Mouse (Mus musculus) liver, embryonic 12.5 days (tissue): Measurements from ENCODE around the gene Elovl6. TPM values are rescaled to one million over a fixed set of nuclear protein-coding genes. Genes with fewer than 3 reads are reported as not detected.
A peak's percentile ranks its signal among the peaks of the same experiment; 100 is the strongest.

Source experiments
- ATAC-seq: fragments of 200-750 bp; cut with Nextera tagmentation; 2 replicates; pipeline ENCODE4 v1.8.0; 2017; ENCODE audit warnings: moderate number of reproducible peaks, mild to moderate bottlenecking, moderate library complexity
- H3K27ac ChIP-seq: fragments of 300-500 bp; sonication (generic); 2 replicates; pipeline ENCODE4 v1.5.1; 2016; ENCODE audit warnings: mild to moderate bottlenecking
- H3K27me3 ChIP-seq: fragments of 300-500 bp; sonication (generic); replicated peaks from 2 replicates; pipeline ENCODE4 v1.6.1; 2016; ENCODE audit warnings: mild to moderate bottlenecking, moderate library complexity
- H3K36me3 ChIP-seq: fragments of 300-500 bp; sonication (generic); 2 replicates; pipeline ENCODE4 v1.6.1; 2016; ENCODE audit warnings: mild to moderate bottlenecking, moderate library complexity
- H3K4me1 ChIP-seq: fragments of 300-500 bp; sonication (generic); 2 replicates; pipeline ENCODE4 v1.6.1; 2016
- H3K4me2 ChIP-seq: fragments of 300-500 bp; sonication (generic); 2 replicates; pipeline ENCODE4 v1.6.1; 2016; ENCODE audit warnings: mild to moderate bottlenecking, moderate library complexity
- H3K4me3 ChIP-seq: fragments of 300-500 bp; sonication (generic); 2 replicates; pipeline ENCODE4 v1.5.1; 2016; ENCODE audit warnings: mild to moderate bottlenecking, moderate library complexity
- H3K9ac ChIP-seq: fragments of 300-500 bp; sonication (generic); 2 replicates; pipeline ENCODE4 v1.6.1; 2016; ENCODE audit warnings: mild to moderate bottlenecking, moderate library complexity
- H3K9me3 ChIP-seq: fragments of 300-500 bp; sonication (generic); replicated peaks from 2 replicates; pipeline ENCODE4 v1.6.1; 2016; ENCODE audit warnings: mild to moderate bottlenecking, moderate library complexity
- WGBS: fragments of 180-500 bp; shearing (Covaris S2); methylation state at CpG from one replicate; pipeline ENCODE4 v1.1.7; 2016; ENCODE audit not compliant: insufficient replicate concordance; 5-methylcytosine and 5-hydroxymethylcytosine counted together
- polyA plus RNA-seq: library from polyadenylated mRNA; unstranded; fragments of >200 nt; fragmentation: Nextera tagmentation; extraction: Ambion mirVana; gene quantifications from 2 replicates; pipeline ENCODE4 v1.2.1, GENCODE M21; 2016

Elovl6 gene
- 14.3 and 14.8 TPM in 2 replicates for polyA plus RNA-seq

GRCm38 (mm10) chr3:129532180-129532864, at the start of gene Elovl6:
Elovl6 (plus strand) TSS chr3:129532355.
- Histone ChIP-seq H3K36me3 (peaks cover 2% of the 10 kb centered on the region; the same call in 1 of the 2 replicates), H3K27me3 (no peaks in the 10 kb centered on the region), H3K9me3 (no peaks in the 10 kb centered on the region), H3K4me1 (peaks cover 36% of the 10 kb centered on the region), H3K4me2 (peak within 1 kb of the TSS; percentile 93), H3K9ac (peak within 1 kb of the TSS; percentile 94), H3K4me3 (peak within 1 kb of the TSS; percentile 84), H3K27ac (peak within 1 kb of the TSS; percentile 89)
- ATAC-seq = peak; percentile 14
- under 1% methylated on average over 35 of the region's 35 CpGs for WGBS

- H3K9me3 ChIP-seq = no peaks in the 10 kb centered on the region
- no peak for ATAC-seq
- no peaks in the 10 kb centered on the region for H3K36me3 ChIP-seq
- H3K4me2 ChIP-seq = no peak overlapping the region
- H3K27me3 ChIP-seq = no peaks in the 10 kb centered on the region
- no peaks in the 10 kb centered on the region for H3K4me1 ChIP-seq
- H3K9ac ChIP-seq = no peak overlapping the region
- whole genome bisulfite sequencing = 76% methylated on average over 4 of the region's 4 CpGs
- no peak overlapping the region for H3K4me3 ChIP-seq
- H3K27ac ChIP-seq = no peak overlapping the region
These were observed 43.4 kb upstream of the Elovl6 start for GRCm38 (mm10) chr3:129488774-129489173.

- Histone ChIP-seq H3K27me3 (no peaks in the 10 kb centered on the region), H3K9me3 (no peaks in the 10 kb centered on the region), H3K27ac (no peak overlapping the region), H3K4me3 (no peak overlapping the region), H3K9ac (no peak overlapping the region), H3K36me3 (no peaks in the 10 kb centered on the region), H3K4me1 (no peaks in the 10 kb centered on the region), H3K4me2 (no peak overlapping the region)
- no peak for ATAC-seq
- 55% methylated on average over 10 of the region's 10 CpGs for WGBS
These were observed 38.0 kb upstream of the Elovl6 start for GRCm38 (mm10) chr3:129494123-129494522.

GRCm38 (mm10) chr3:129494731-129495130, 37.4 kb upstream of the Elovl6 start:
- 73% methylated on average over 4 of the region's 4 CpGs for WGBS

GRCm38 (mm10) chr3:129503781-129504180, 28.4 kb upstream of the Elovl6 start:
- Histone ChIP-seq H3K9ac (no peak overlapping the region), H3K4me3 (no peak overlapping the region), H3K4me2 (no peak overlapping the region), H3K36me3 (no peaks in the 10 kb centered on the region), H3K9me3 (no peaks in the 10 kb centered on the region), H3K27ac (no peak overlapping the region), H3K4me1 (no peaks in the 10 kb centered on the region), H3K27me3 (no peaks in the 10 kb centered on the region)
- ATAC-seq = no peak
- WGBS = 76% methylated on average over 7 of the region's 7 CpGs

More at GRCm38 (mm10) chr3:129494731-129495130, 37.4 kb upstream of the Elovl6 start:
- Histone ChIP-seq H3K27ac (no peak overlapping the region), H3K4me1 (no peaks in the 10 kb centered on the region), H3K4me3 (no peak overlapping the region), H3K27me3 (no peaks in the 10 kb centered on the region), H3K36me3 (no peaks in the 10 kb centered on the region), H3K9ac (no peak overlapping the region), H3K4me2 (no peak overlapping the region), H3K9me3 (no peaks in the 10 kb centered on the region)
- no peak for ATAC-seq

GRCm38 (mm10) chr3:129504928-129505327, 27.2 kb upstream of the Elovl6 start:
- Histone ChIP-seq H3K9ac (no peak overlapping the region), H3K9me3 (no peaks in the 10 kb centered on the region), H3K36me3 (no peaks in the 10 kb centered on the region), H3K4me1 (no peaks in the 10 kb centered on the region), H3K4me2 (no peak overlapping the region), H3K4me3 (no peak overlapping the region), H3K27ac (no peak overlapping the region), H3K27me3 (no peaks in the 10 kb centered on the region)
- no peak for ATAC-seq
- WGBS = 50% methylated on average over 6 of the region's 6 CpGs

GRCm38 (mm10) chr3:129507736-129508135, 24.4 kb upstream of the Elovl6 start:
- WGBS = 86% methylated on average over 1 of the region's 1 CpGs
- no peak overlapping the region for H3K9ac ChIP-seq
- no peak overlapping the region for H3K4me2 ChIP-seq
- H3K4me3 ChIP-seq = no peak overlapping the region
- H3K36me3 ChIP-seq = no peaks in the 10 kb centered on the region
- no peaks in the 10 kb centered on the region for H3K27me3 ChIP-seq
- H3K27ac ChIP-seq = no peak overlapping the region
- H3K9me3 ChIP-seq = no peaks in the 10 kb centered on the region
- no peaks in the 10 kb centered on the region for H3K4me1 ChIP-seq
- ATAC-seq = no peak

- no peak for ATAC-seq
- Histone ChIP-seq H3K9ac (no peak overlapping the region), H3K27me3 (no peaks in the 10 kb centered on the region)
These were observed 23.6 kb upstream of the Elovl6 start for GRCm38 (mm10) chr3:129508571-129508970.

GRCm38 (mm10) chr3:129509725-129510124, 22.4 kb upstream of the Elovl6 start:
- H3K36me3 ChIP-seq = no peaks in the 10 kb centered on the region
- H3K9me3 ChIP-seq = no peaks in the 10 kb centered on the region
- H3K27me3 ChIP-seq = no peaks in the 10 kb centered on the region
- ATAC-seq = no peak
- 69% methylated on average over 10 of the region's 10 CpGs for WGBS
- no peak overlapping the region for H3K4me3 ChIP-seq
- H3K4me2 ChIP-seq = no peak overlapping the region
- no peaks in the 10 kb centered on the region for H3K4me1 ChIP-seq
- H3K9ac ChIP-seq = no peak overlapping the region
- no peak overlapping the region for H3K27ac ChIP-seq

More at GRCm38 (mm10) chr3:129508571-129508970, 23.6 kb upstream of the Elovl6 start:
- H3K4me2 ChIP-seq = no peak overlapping the region
- no peaks in the 10 kb centered on the region for H3K36me3 ChIP-seq
- no peak overlapping the region for H3K27ac ChIP-seq
- no peaks in the 10 kb centered on the region for H3K4me1 ChIP-seq
- H3K4me3 ChIP-seq = no peak overlapping the region
- H3K9me3 ChIP-seq = no peaks in the 10 kb centered on the region

- Histone ChIP-seq H3K9me3 (no peaks in the 10 kb centered on the region), H3K36me3 (no peaks in the 10 kb centered on the region), H3K27ac (no peak overlapping the region), H3K9ac (no peak overlapping the region), H3K27me3 (no peaks in the 10 kb centered on the region), H3K4me1 (no peaks in the 10 kb centered on the region), H3K4me2 (no peak overlapping the region), H3K4me3 (no peak overlapping the region)
- no peak for ATAC-seq
- WGBS = 78% methylated on average over 3 of the region's 3 CpGs
These were observed 16.2 kb upstream of the Elovl6 start for GRCm38 (mm10) chr3:129515863-129516436.

GRCm38 (mm10) chr3:129520499-129520898, 11.7 kb upstream of the Elovl6 start:
- Histone ChIP-seq H3K27ac (no peak overlapping the region), H3K4me2 (no peak overlapping the region), H3K9me3 (no peaks in the 10 kb centered on the region), H3K27me3 (no peaks in the 10 kb centered on the region), H3K9ac (no peak overlapping the region), H3K4me3 (no peak overlapping the region), H3K36me3 (no peaks in the 10 kb centered on the region), H3K4me1 (no peaks in the 10 kb centered on the region)
- WGBS = 69% methylated on average over 4 of the region's 4 CpGs
- no peak for ATAC-seq

GRCm38 (mm10) chr3:129523456-129524143, 8.6 kb upstream of the Elovl6 start:
- 55% methylated on average over 10 of the region's 10 CpGs for WGBS
- Histone ChIP-seq H3K4me3 (no peak overlapping the region), H3K4me2 (no peak overlapping the region), H3K4me1 (no peaks in the 10 kb centered on the region), H3K9ac (no peak overlapping the region), H3K36me3 (no peaks in the 10 kb centered on the region), H3K9me3 (no peaks in the 10 kb centered on the region), H3K27me3 (no peaks in the 10 kb centered on the region), H3K27ac (no peak overlapping the region)
- no peak for ATAC-seq
